Mouse (Mus musculus): ENCODE measurements at regions not wholly inside any gene's neighbourhood (a gene's known extent, or its start where the extent isn't known, plus 50 kb on each side); places are given as distances from the start of the nearest gene placed in this dataset.

DNA sequence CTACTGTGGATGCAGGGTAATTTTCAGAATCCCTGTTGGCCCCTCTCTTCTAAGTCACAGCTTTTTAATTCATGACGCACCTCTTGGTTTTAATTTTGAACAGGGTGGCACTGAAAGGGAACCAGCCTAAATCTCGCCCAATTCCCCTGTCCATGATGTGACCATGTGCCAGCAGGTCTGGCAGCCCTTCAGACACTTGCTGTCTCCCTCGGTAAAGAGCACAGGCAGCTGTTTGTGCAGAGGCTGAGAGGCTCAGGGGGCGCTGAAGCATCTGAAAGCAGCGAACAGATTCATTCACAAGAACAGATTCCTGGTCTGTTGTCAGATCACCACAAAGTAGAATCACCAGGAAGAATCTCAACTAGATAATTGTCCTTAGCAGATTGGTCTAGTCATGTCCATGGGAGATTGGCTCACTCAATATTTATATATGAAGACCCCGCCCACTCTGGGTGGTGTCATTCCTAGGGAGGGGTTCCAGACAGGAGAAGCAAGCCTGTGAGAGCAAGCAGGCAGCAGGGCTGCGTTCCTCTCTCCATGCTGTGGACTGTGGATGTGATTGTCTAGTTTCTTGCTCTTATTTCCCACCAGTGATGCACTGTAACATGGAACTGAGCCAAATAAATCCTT, 78.3 kb upstream of the 2410004P03Rik start:
- TF ChIP-seq CTCF (IDR thresholded peaks at IDR 0.05 in 2 of 3, conservative IDR thresholded peaks at IDR 0.05 in 1 of 3; ENCODE audit: control insufficient read depth in 1 of 3, insufficient read depth in 1 of 3, low read depth in 2 of 3, low read length in 3 of 3, poor library complexity in 1 of 3, severe bottlenecking in 1 of 3): no peak
- no peak for TF ChIP-seq EP300 (IDR thresholded peaks at IDR 0.05; ENCODE audit: low read depth in 1 of 2, low read length in 2 of 2)
- no peak for TF ChIP-seq ZC3H11A (IDR thresholded peaks at IDR 0.05; ENCODE audit: low read depth, low read length)

All from MEL (cell line).